Mouse (Mus musculus): ENCODE results near the gene Fktn. TPM values are rescaled to one million over a fixed set of nuclear protein-coding genes. Genes with fewer than 3 reads are reported as not detected.

The Fktn gene
- total and polyA plus RNA-seq, 3 experiments, result 3.0 to 14.9 (median 14.1) TPM

DNA sequence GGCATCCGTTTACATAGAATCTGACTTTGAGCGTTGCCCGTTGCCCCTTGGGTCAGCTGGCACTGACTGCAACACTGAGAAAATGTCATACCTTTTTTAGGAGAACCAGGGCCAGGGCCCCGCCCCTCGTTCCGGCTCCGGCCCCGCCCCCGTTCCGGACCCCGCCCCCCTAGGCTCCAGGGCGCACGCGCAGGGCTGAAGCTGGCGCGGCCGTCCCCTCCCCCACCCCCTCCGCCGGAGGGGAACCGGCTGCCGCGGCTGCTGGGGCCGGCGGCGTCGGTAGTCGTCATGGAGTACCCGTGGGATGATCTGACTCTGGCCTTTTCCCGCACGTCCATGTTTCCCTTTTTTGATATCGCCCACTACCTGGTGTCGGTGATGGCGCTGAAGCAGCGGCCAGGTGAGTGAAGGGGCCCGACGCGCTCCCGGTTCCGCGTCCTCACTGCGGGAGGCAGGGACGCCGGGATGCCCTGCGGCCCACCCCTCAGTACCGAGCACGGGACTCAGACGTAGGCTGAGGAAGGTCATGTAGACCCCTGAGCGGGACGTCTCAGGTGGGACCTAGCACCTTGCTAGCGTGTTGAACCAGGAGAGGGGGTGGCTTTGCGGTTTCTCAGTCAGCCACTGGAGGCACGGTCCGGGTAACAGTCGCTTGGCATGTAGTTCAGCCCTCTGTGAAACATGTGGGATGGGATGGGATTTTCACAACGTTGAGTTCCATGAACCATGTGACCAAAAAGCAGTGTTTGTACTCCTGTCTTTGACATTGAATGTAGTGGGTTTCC lies 112.2 kb downstream of the Fktn start, which contains the start of gene Tmem38b:
Tmem38b (plus strand) TSS at position 225 of the 785 bp plus-strand sequence.
- peak; percentile 89 for DNase-seq

DNA sequence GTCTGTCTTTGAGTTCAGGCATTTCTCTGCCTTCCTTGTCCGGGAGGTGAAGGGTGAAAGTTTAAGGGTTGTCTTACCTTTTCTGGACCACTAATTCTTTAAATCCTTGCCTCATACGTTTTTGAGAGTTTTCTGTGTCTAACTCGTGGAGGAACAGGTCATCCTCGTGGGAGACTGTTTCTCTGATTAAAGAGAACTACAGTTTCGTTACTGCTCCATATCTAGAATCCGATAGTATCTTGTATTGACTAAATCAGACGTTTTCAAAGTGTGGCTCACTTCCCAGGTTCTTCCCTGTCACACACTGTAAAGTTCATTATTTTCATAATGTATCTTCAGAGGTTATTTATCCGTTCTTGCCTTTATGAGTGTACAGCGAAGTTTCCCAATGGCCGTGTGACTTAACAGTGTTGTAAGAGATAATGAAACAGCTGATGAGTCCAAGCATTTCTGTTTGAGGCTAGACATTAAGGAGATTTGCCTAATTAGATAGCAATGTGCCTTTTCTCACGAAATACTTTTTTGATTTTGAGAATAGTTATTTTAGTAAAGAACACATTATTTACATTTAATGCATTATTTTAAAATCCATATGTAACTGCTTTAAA lies 112.9 kb downstream of the Fktn start:
- DNase-seq, result peak; percentile 44

Other genes with a start within 250 kb of the Fktn start
- 1 to 10 TPM; 6.9 to 7.3 TPM for gene Fsd1l, start 82.5 kb upstream of the Fktn start, total RNA-seq (2021)
- gene Fsd1l, start 82.5 kb upstream of the Fktn start, polyA plus RNA-seq (2012; rRNA removed), result 0.12 TPM in 2 replicates
- not detected for gene Tal2, start 65.7 kb downstream of the Fktn start, total RNA-seq (2021)
- 0.03 TPM in 1 of 2 replicates, not detected in the other for gene Tal2, start 65.7 kb downstream of the Fktn start, polyA plus RNA-seq (2012; rRNA removed)
- 10 to 100 TPM; 22.0 to 25.3 TPM for gene Tmem38b, start 112.0 kb downstream of the Fktn start, total RNA-seq (2021)
- gene Tmem38b, start 112.0 kb downstream of the Fktn start, polyA plus RNA-seq (2012; rRNA removed), result 3.5 and 9.5 TPM in 2 replicates

Measured in adrenal gland, adult 2 months (tissue).